Comparison of ENCODE assay signal across 19 mouse cellular contexts in genomic region chr1:184274704-184275103, GRCm38 (mm10).
"Had no signal": no experiment of that assay in that cellular context is flagged by ENCODE, and none has a peak within 500 bp of the region (broad histone marks: within the 10 kb centered on the region; RNA-seq: fewer than 3 reads in every experiment).

No protein-coding gene starts in this region.

- H3K27ac ChIP-seq: kidney, embryonic 15.5 days; left cerebral cortex, adult 2 months; liver, embryonic 13.5 days; midbrain, embryonic 12.5 days; midbrain, embryonic 15.5 days; neural tube, embryonic 13.5 days; stomach, embryonic 15.5 days had no signal

- H3K4me3 ChIP-seq: kidney, embryonic 15.5 days; left cerebral cortex, adult 2 months; liver, embryonic 13.5 days; midbrain, embryonic 12.5 days; midbrain, embryonic 15.5 days; myocyte; neural tube, embryonic 13.5 days; stomach, embryonic 15.5 days had no signal

- H3K9me3 ChIP-seq: kidney, embryonic 15.5 days; liver, embryonic 13.5 days; midbrain, embryonic 12.5 days; midbrain, embryonic 15.5 days; neural tube, embryonic 13.5 days; stomach, embryonic 15.5 days had no signal

- H3K27me3 ChIP-seq: liver, embryonic 13.5 days; midbrain, embryonic 15.5 days; neural tube, embryonic 13.5 days; stomach, embryonic 15.5 days had no signal

- ATAC-seq: midbrain, embryonic 15.5 days had no signal

- H3K36me3 ChIP-seq: kidney, embryonic 15.5 days; liver, embryonic 13.5 days; midbrain, embryonic 12.5 days; midbrain, embryonic 15.5 days; neural tube, embryonic 13.5 days; stomach, embryonic 15.5 days had no signal

- DNase-seq: kidney, adult 11 months; kidney, adult 8-10 months; kidney, postnatal 10 days; kidney, postnatal 36 days; layer of hippocampus, postnatal 36 days; liver, embryonic 13.5 days; lung, adult 2 months; retina, postnatal 1 day; right cerebral cortex, postnatal 4 days; spleen, adult 18-20 months; thymus, adult 18-20 months; thymus, postnatal 4 days had no signal

- H3K4me1 ChIP-seq: kidney, embryonic 15.5 days; liver, embryonic 13.5 days; midbrain, embryonic 12.5 days; midbrain, embryonic 15.5 days; neural tube, embryonic 13.5 days; stomach, embryonic 15.5 days had no signal
